Mouse (Mus musculus) forebrain, embryonic 12.5 days (tissue): ENCODE results near the gene Gm10160. TPM values are rescaled to one million over a fixed set of nuclear protein-coding genes. Genes with fewer than 3 reads are reported as not detected.

Experiments used
- polyA plus RNA-seq: library from polyadenylated mRNA; unstranded; fragments of >200 nt; fragmentation: Nextera tagmentation; extraction: Ambion mirVana; gene quantifications from 2 replicates; pipeline ENCODE4 v1.2.1, GENCODE M21; 2016

Gm10160 gene
- polyA plus RNA-seq, 1 experiment from 2014 or later: not detected

Other genes starting within 250 kb of the Gm10160 start
- gene Homer2, start 148.3 kb downstream of the Gm10160 start, polyA plus RNA-seq: 33.3 and 34.1 TPM in 2 replicates
- 134 and 138 TPM in 2 replicates for gene Ramac, start 92.9 kb downstream of the Gm10160 start, polyA plus RNA-seq
- gene 3110040N11Rik, start 66.3 kb downstream of the Gm10160 start, polyA plus RNA-seq: 42.2 and 43.3 TPM in 2 replicates
- gene Btbd1, start 26.4 kb downstream of the Gm10160 start, polyA plus RNA-seq: 101 and 102 TPM in 2 replicates
- gene Tm6sf1, start 3.2 kb upstream of the Gm10160 start, polyA plus RNA-seq: 8.5 and 9.6 TPM in 2 replicates
- 55.8 and 56.5 TPM in 2 replicates for gene Hdgfl3, start 78.7 kb upstream of the Gm10160 start, polyA plus RNA-seq
- gene Bnc1, start 136.5 kb upstream of the Gm10160 start, polyA plus RNA-seq: 0.33 and 0.40 TPM in 2 replicates